In the genomic region with DNA sequence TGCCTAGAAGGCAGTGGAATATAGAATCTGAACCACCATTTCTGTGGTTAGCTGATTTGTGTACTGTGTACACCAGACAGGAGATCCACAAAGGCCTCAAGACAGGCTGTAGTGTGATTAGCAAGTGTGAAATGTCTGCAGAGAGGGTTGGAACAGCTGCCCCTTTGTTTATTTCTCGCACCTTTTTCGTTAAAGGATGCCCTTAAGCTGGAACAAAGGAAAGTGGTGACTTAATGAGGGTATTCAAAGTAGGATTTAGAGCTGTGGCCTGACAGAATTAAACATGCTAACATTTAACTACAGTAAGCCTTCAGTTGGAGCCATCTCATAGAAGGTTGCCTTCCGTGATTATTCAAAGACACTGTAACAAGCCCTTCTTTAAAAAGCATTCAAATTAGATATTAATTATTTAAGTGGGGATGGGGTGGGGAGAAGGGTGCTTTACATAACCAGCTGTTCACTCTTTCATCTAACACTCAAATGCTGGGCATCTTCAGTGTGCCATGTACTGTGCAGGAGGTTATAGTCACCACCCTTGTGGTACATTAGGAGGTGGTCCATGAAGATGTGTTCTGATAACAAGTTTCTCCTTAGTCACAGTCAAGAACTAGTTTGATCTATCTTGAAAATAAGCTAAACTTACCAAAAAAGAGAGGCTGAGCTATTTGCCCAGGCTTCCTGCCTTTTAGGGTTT, we compare ENCODE assay signal across 15 mouse cellular contexts.
DNase-seq lines count a peak whose midpoint lies in the region; ATAC-seq and TF ChIP-seq lines count a peak whose summit lies in the region.
"Had no signal": no experiment of that assay in that cellular context is flagged by ENCODE, and none has a peak within 500 bp of the region (broad histone marks: within the 10 kb centered on the region; RNA-seq: fewer than 3 reads in every experiment).

No protein-coding gene starts in this region.

- H3K27ac ChIP-seq in left cerebral cortex, adult 2 months = peak overlapping the region; percentile 24; the same call in 1 of the 2 replicates
- peak overlapping the region; percentile 80 for H3K27ac ChIP-seq in hindbrain, embryonic 12.5 days
- peak overlapping the region; percentile 90 for H3K27ac ChIP-seq in midbrain, embryonic 13.5 days

- WGBS in hindbrain, embryonic 12.5 days = 15% methylated on average over 3 of the region's 3 CpGs
- WGBS in midbrain, embryonic 13.5 days = 10% methylated on average over 3 of the region's 3 CpGs

- no peaks in the 10 kb centered on the region for H3K36me3 ChIP-seq in hindbrain, embryonic 12.5 days
- no peaks in the 10 kb centered on the region for H3K36me3 ChIP-seq in midbrain, embryonic 13.5 days

- H3K4me3 ChIP-seq in left cerebral cortex, adult 2 months = no peak overlapping the region
- no peak overlapping the region for H3K4me3 ChIP-seq in hindbrain, embryonic 12.5 days
- H3K4me3 ChIP-seq in midbrain, embryonic 13.5 days (replicated peaks) = no peak overlapping the region
- H3K4me3 ChIP-seq: erythroblast, embryonic 14.5 days had no signal

- peaks cover 24% of the 10 kb centered on the region for H3K4me1 ChIP-seq in hindbrain, embryonic 12.5 days
- H3K4me1 ChIP-seq in midbrain, embryonic 13.5 days (replicated peaks) = peaks cover 57% of the 10 kb centered on the region

- ATAC-seq in hindbrain, embryonic 12.5 days (ENCODE audit: low FRiP score) = peak; percentile 87
- peak; percentile 92 for ATAC-seq in midbrain, embryonic 13.5 days

- no peaks in the 10 kb centered on the region for H3K9me3 ChIP-seq in hindbrain, embryonic 12.5 days (replicated peaks)
- H3K9me3 ChIP-seq in midbrain, embryonic 13.5 days = no peaks in the 10 kb centered on the region

- intact Hi-C loops in left cerebral cortex, adult 2 months (cut with DNase I) = no loop called here
- intact Hi-C loops in left cerebral cortex, postnatal 14 days (cut with DNase I) = no loop called here

- no peaks in the 10 kb centered on the region for H3K27me3 ChIP-seq in hindbrain, embryonic 12.5 days
- no peaks in the 10 kb centered on the region for H3K27me3 ChIP-seq in midbrain, embryonic 13.5 days

- H3K4me2 ChIP-seq in hindbrain, embryonic 12.5 days (replicated peaks) = no peak overlapping the region
- no peak overlapping the region for H3K4me2 ChIP-seq in midbrain, embryonic 13.5 days (replicated peaks)
- H3K4me2 ChIP-seq: liver, embryonic 11.5 days had no signal

- no peak for DNase-seq in left cerebral cortex, adult 2 months (ENCODE audit: extremely low spot score in 1 of 2, low spot score in 2 of 2)
- DNase-seq in left cerebral cortex, postnatal 14 days (ENCODE audit: low spot score in 2 of 2) = no peak
- DNase-seq in retina, embryonic 14.5 days (ENCODE audit: low spot score) = peak; percentile 19
- DNase-seq in B cell, adult 2 months = no peak
- DNase-seq in cerebellum, postnatal 25 days = no peak
- no peak for DNase-seq in urinary bladder, postnatal 4 days (ENCODE audit: low spot score in 2 of 2)
- DNase-seq: adrenal gland, postnatal 10 days; gastrocnemius, postnatal 10 days; kidney, adult 18-20 months; right cerebral cortex, postnatal 4 days; thymus, adult 18-20 months had no signal

- no peak for TF ChIP-seq CTCF in left cerebral cortex, adult 2 months (IDR thresholded peaks at IDR 0.05)

- H3K9ac ChIP-seq in hindbrain, embryonic 12.5 days = no peak overlapping the region
- H3K9ac ChIP-seq in midbrain, embryonic 13.5 days (replicated peaks) = no peak overlapping the region

Comparison
In these comparisons a context has a peak if more than half of its experiments do, and no peak if none do; other contexts are left out.
1. H3K27ac ChIP-seq: peak in every context shown above with its lines; median percentile 90 in midbrain, embryonic 13.5 days; 80 in hindbrain, embryonic 12.5 days; 24 in left cerebral cortex, adult 2 months.